ENCODE assay signal across 15 mouse cellular contexts in the genomic region with DNA sequence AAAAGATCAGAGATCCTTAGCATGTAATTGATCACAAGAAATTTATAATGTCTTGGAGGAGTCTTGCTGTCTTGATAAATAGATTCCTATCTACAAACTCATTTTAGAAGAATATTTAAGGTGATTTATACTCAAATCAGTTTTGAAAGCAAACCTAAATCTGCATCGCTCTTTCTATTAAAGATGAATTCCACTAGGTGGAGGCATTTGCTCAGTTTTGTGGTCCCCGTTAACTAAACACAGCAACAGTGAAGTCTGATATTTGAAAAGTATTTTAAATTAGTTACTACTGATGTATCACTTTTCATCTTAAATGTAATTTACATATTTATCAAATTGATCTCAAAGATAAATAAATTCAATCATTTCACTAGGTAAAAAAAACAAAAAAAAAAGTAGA. TPM values are rescaled to one million over a fixed set of nuclear protein-coding genes. Genes with fewer than 3 reads are reported as not detected.
DNase-seq lines count a peak whose midpoint lies in the region; ATAC-seq and TF ChIP-seq lines count a peak whose summit lies in the region.
"Had no signal": no experiment of that assay in that cellular context is flagged by ENCODE, and none has a peak within 500 bp of the region (broad histone marks: within the 10 kb centered on the region; RNA-seq: fewer than 3 reads in every experiment).

No protein-coding gene starts in this region.

- no peaks in the 10 kb centered on the region for H3K27me3 ChIP-seq in intestine, postnatal 0 days (replicated peaks; ENCODE audit: control insufficient read depth, insufficient read depth, low read length)
- H3K27me3 ChIP-seq in intestine, embryonic 15.5 days (replicated peaks) = no peaks in the 10 kb centered on the region
- H3K27me3 ChIP-seq: limb, embryonic 12.5 days; neural tube, embryonic 12.5 days had no signal

- no peak for ATAC-seq in intestine, postnatal 0 days
- ATAC-seq in intestine, embryonic 15.5 days = no peak

- WGBS in intestine, postnatal 0 days = 57% methylated on average over 2 of the region's 2 CpGs
- WGBS in intestine, embryonic 15.5 days = 61% methylated on average over 2 of the region's 2 CpGs

- DNase-seq in embryo, embryonic 10 days (ENCODE audit: low spot score) = peak; percentile 44
- no peak for DNase-seq in embryo, embryonic 9.5 days (ENCODE audit: extremely low spot score)
- DNase-seq in 3T3-L1 (ENCODE audit: low read depth, low spot score) = peak; percentile 59
- DNase-seq in embryo, embryonic 10.5 days (ENCODE audit: low spot score) = peak; percentile 63
- no peak for DNase-seq in right cerebral cortex, adult 2 months (ENCODE audit: low spot score in 2 of 2)
- DNase-seq in kidney, postnatal 4 days = no peak
- DNase-seq: cerebellum, postnatal 25 days; kidney, adult 2 months; lung, adult 18-20 months; thymus, adult 18-20 months had no signal

- TF ChIP-seq CTCF in intestine, postnatal 0 days (IDR thresholded peaks at IDR 0.05; ENCODE audit: low read depth) = peak; percentile 61

- no peaks in the 10 kb centered on the region for H3K36me3 ChIP-seq in intestine, postnatal 0 days (ENCODE audit: control insufficient read depth, insufficient read depth)
- no peaks in the 10 kb centered on the region for H3K36me3 ChIP-seq in intestine, embryonic 15.5 days
- H3K36me3 ChIP-seq: limb, embryonic 12.5 days; neural tube, embryonic 12.5 days had no signal

- no peaks in the 10 kb centered on the region for H3K9me3 ChIP-seq in intestine, postnatal 0 days (ENCODE audit: control insufficient read depth)
- no peaks in the 10 kb centered on the region for H3K9me3 ChIP-seq in intestine, embryonic 15.5 days
- H3K9me3 ChIP-seq: limb, embryonic 12.5 days; neural tube, embryonic 12.5 days had no signal

- H3K9ac ChIP-seq in intestine, postnatal 0 days (ENCODE audit: low read depth, low read length) = no peak overlapping the region
- H3K9ac ChIP-seq in intestine, embryonic 15.5 days = no peak overlapping the region
- H3K9ac ChIP-seq: limb, embryonic 12.5 days; neural tube, embryonic 12.5 days had no signal

- H3K4me1 ChIP-seq in intestine, postnatal 0 days (replicated peaks; ENCODE audit: control insufficient read depth, insufficient read depth, low read length) = no peaks in the 10 kb centered on the region
- H3K4me1 ChIP-seq in intestine, embryonic 15.5 days (replicated peaks) = no peaks in the 10 kb centered on the region
- H3K4me1 ChIP-seq: neural tube, embryonic 12.5 days had no signal

- no peak overlapping the region for H3K27ac ChIP-seq in intestine, postnatal 0 days (ENCODE audit: low read depth, low read length)
- H3K27ac ChIP-seq in intestine, embryonic 15.5 days = no peak overlapping the region
- H3K27ac ChIP-seq: limb, embryonic 12.5 days; neural tube, embryonic 12.5 days had no signal

- H3K4me3 ChIP-seq in intestine, postnatal 0 days (ENCODE audit: low read depth, low read length) = no peak overlapping the region
- H3K4me3 ChIP-seq in intestine, embryonic 15.5 days (replicated peaks) = no peak overlapping the region
- H3K4me3 ChIP-seq: limb, embryonic 12.5 days; neural tube, embryonic 12.5 days had no signal

- no peak overlapping the region for H3K4me2 ChIP-seq in intestine, postnatal 0 days (replicated peaks; ENCODE audit: low read depth)
- H3K4me2 ChIP-seq in intestine, embryonic 15.5 days (replicated peaks) = no peak overlapping the region
- H3K4me2 ChIP-seq: limb, embryonic 12.5 days; midbrain, embryonic 11.5 days; neural tube, embryonic 12.5 days had no signal

RNA-seq across cellular contexts. Expression of gene Cfap299, which starts 15.5 kb away (rescaled TPM):
- polyA plus RNA-seq in intestine, postnatal 0 days (2015; fragmentation: Nextera tagmentation; extraction: Ambion mirVana) = 0.27 TPM in 1 of 2 replicates, not detected in the other
- 0.46 and 0.59 TPM in 2 replicates for polyA plus RNA-seq in intestine, embryonic 15.5 days (2015; fragmentation: Nextera tagmentation; extraction: Ambion mirVana)
- polyA plus RNA-seq: kidney, adult 2 months had no signal

Comparison
In these comparisons a context has a peak if more than half of its experiments do, and no peak if none do; other contexts are left out.
1. DNase-seq: peak in embryo, embryonic 10 days (single experiment), 3T3-L1 (single experiment) and embryo, embryonic 10.5 days (single experiment); none in embryo, embryonic 9.5 days (single experiment), right cerebral cortex, adult 2 months (0 of 2) and kidney, postnatal 4 days (0 of 2).